18 mouse cellular contexts compared by ENCODE assay signal in genomic region chr8:125352276-125352675, GRCm38 (mm10).
A peak's percentile ranks its signal among the peaks of the same experiment; 100 is the strongest.
DNase-seq lines count a peak whose midpoint lies in the region; ATAC-seq and TF ChIP-seq lines count a peak whose summit lies in the region.
"Had no signal": no experiment of that assay in that cellular context is flagged by ENCODE, and none has a peak within 500 bp of the region (broad histone marks: within the 10 kb centered on the region; RNA-seq: fewer than 3 reads in every experiment).

No protein-coding gene starts in this region.

- peak overlapping the region; percentile 82 for H3K27ac ChIP-seq in heart, embryonic 10.5 days
- H3K27ac ChIP-seq in heart, embryonic 16.5 days (ENCODE audit: low read length), result peak overlapping the region; percentile 87
- no peak overlapping the region for H3K27ac ChIP-seq in CH12.LX (ENCODE audit: insufficient read depth, low read depth)
- H3K27ac ChIP-seq: left cerebral cortex, adult 2 months; limb, embryonic 15.5 days; liver, embryonic 14.5 days; midbrain, embryonic 13.5 days had no signal

- in situ Hi-C loops in CH12.LX (cut with MboI; ENCODE audit: low pct_ligation_motif_present, low pct_unique_long_range_greater_than_20kb, low sequenced_read_pairs), result no loop called here

- H3K79me2 ChIP-seq in CH12.LX (replicated peaks; ENCODE audit: control insufficient read depth, extremely low read depth, insufficient read depth, poor library complexity, severe bottlenecking), result no peaks in the 10 kb centered on the region

- peaks cover 98% of the 10 kb centered on the region for H3K4me1 ChIP-seq in heart, embryonic 10.5 days
- peaks cover 47% of the 10 kb centered on the region for H3K4me1 ChIP-seq in heart, embryonic 16.5 days (ENCODE audit: control insufficient read depth, insufficient read depth, low read length)
- peaks cover 23 to 62% of the 10 kb centered on the region in 2 experiments for H3K4me1 ChIP-seq in CH12.LX (ENCODE audit: control insufficient read depth in 1 of 2, insufficient read depth in 2 of 2)

- TF ChIP-seq CTCF in CH12.LX (conservative IDR thresholded peaks at IDR 0.05 in 1 of 2, IDR thresholded peaks at IDR 0.05 in 1 of 2; ENCODE audit: low read depth in 2 of 2, low read length in 2 of 2), result no peak

- H3K36me3 ChIP-seq in heart, embryonic 10.5 days, result no peaks in the 10 kb centered on the region
- H3K36me3 ChIP-seq in heart, embryonic 16.5 days (ENCODE audit: control insufficient read depth, insufficient read depth), result no peaks in the 10 kb centered on the region
- H3K36me3 ChIP-seq in CH12.LX (replicated peaks in 1 of 2; ENCODE audit: control insufficient read depth in 1 of 2, insufficient read depth in 1 of 2, low read length in 1 of 2), result no peaks in the 10 kb centered on the region
- H3K36me3 ChIP-seq: limb, embryonic 15.5 days; midbrain, embryonic 13.5 days had no signal

- DNase-seq in heart, embryonic 10.5 days (ENCODE audit: low spot score), result no peak
- no peak for DNase-seq in heart, postnatal 10 days
- DNase-seq in heart, adult 18-20 months, result no peak
- peak; percentile 34 to 70 for DNase-seq in kidney, postnatal 25 days
- DNase-seq in kidney, adult 18-20 months, result no peak
- peak; percentile 52 for DNase-seq in CH12.LX (ENCODE audit: extremely low read depth)
- no peak for DNase-seq in cerebellum, postnatal 10 days
- DNase-seq: adrenal gland, postnatal 36 days; cerebellum, adult 9-11 months; gastrocnemius, postnatal 25 days had no signal

- 46% methylated on average over 3 of the region's 3 CpGs for WGBS in heart, embryonic 10.5 days
- 57% methylated on average over 3 of the region's 3 CpGs for WGBS in heart, embryonic 16.5 days

- H3K9ac ChIP-seq in heart, embryonic 16.5 days (ENCODE audit: low read length), result peak overlapping the region; percentile 23
- H3K9ac ChIP-seq in CH12.LX (ENCODE audit: insufficient read depth, low read depth), result no peak overlapping the region
- H3K9ac ChIP-seq: limb, embryonic 15.5 days; liver, embryonic 14.5 days; lung, embryonic 14.5 days; midbrain, embryonic 13.5 days had no signal

- no peaks in the 10 kb centered on the region for H3K27me3 ChIP-seq in heart, embryonic 10.5 days (ENCODE audit: insufficient read depth, poor library complexity, severe bottlenecking)
- no peaks in the 10 kb centered on the region for H3K27me3 ChIP-seq in heart, embryonic 16.5 days (ENCODE audit: control insufficient read depth, insufficient read depth, low read length)
- H3K27me3 ChIP-seq in CH12.LX (replicated peaks), result no peaks in the 10 kb centered on the region

- no peak overlapping the region for H3K4me2 ChIP-seq in heart, embryonic 16.5 days (ENCODE audit: low read depth, low read length)
- no peak overlapping the region for H3K4me2 ChIP-seq in CH12.LX (ENCODE audit: insufficient read depth, low read depth, poor library complexity, severe bottlenecking)
- H3K4me2 ChIP-seq: limb, embryonic 15.5 days; lung, embryonic 14.5 days; midbrain, embryonic 13.5 days had no signal

- intact Hi-C loops in heart, postnatal 10 days (cut with DNase I), result loop anchor here (5.0 kb wide), 1 partner anchor 35 kb away; no protein-coding TSS in a partner anchor

- TF ChIP-seq POLR2A in CH12.LX (IDR thresholded peaks at IDR 0.05; ENCODE audit: low read depth, low read length), result no peak

- ATAC-seq in heart, embryonic 16.5 days (replicated peaks; ENCODE audit: extremely low read depth, insufficient read depth, low FRiP score), result no peak
- ATAC-seq: CD4-positive, CD25-positive, alpha-beta regulatory T cell, adult 4 months; intestine, postnatal 0 days; midbrain, embryonic 13.5 days had no signal

- TF ChIP-seq EP300 in CH12.LX (IDR thresholded peaks at IDR 0.05; ENCODE audit: low read length), result no peak

- dilution Hi-C loops in CH12.LX (cut with MboI; ENCODE audit: extremely low pct_ligation_motif_present, extremely low pct_unique_long_range_greater_than_20kb, low sequenced_read_pairs), result no loop called here

- no peaks in the 10 kb centered on the region for H3K9me3 ChIP-seq in heart, embryonic 10.5 days
- no peaks in the 10 kb centered on the region for H3K9me3 ChIP-seq in heart, embryonic 16.5 days (replicated peaks; ENCODE audit: control insufficient read depth, low read length)
- H3K9me3 ChIP-seq in CH12.LX (replicated peaks; ENCODE audit: low read length), result no peaks in the 10 kb centered on the region
- H3K9me3 ChIP-seq: limb, embryonic 15.5 days; midbrain, embryonic 13.5 days had no signal

- no peak for TF ChIP-seq RAD21 in CH12.LX (IDR thresholded peaks at IDR 0.05; ENCODE audit: low read depth, low read length)

- H3K4me3 ChIP-seq in heart, embryonic 10.5 days, result no peak overlapping the region
- no peak overlapping the region for H3K4me3 ChIP-seq in heart, embryonic 16.5 days (ENCODE audit: low read length)
- no peak overlapping the region for H3K4me3 ChIP-seq in CH12.LX (replicated peaks in 1 of 3; ENCODE audit: low read depth in 2 of 3, low read length in 2 of 3, poor library complexity in 1 of 3)
- H3K4me3 ChIP-seq: left cerebral cortex, adult 2 months; limb, embryonic 15.5 days; midbrain, embryonic 13.5 days had no signal

TF ChIP-seq in CH12.LX, 34 proteins besides CTCF, POLR2A, EP300 and RAD21:
- 0 out of 2 replicates have a peak, but pooled peaks have one; percentile 9 for TF ChIP-seq MYC (IDR thresholded peaks at IDR 0.05; ENCODE audit: low read depth, low read length)
- TF ChIP-seq BHLHE40 (IDR thresholded peaks at IDR 0.05; ENCODE audit: low read depth, low read length), result peak; percentile 65
- no peak for TF ChIP-seq NRF1 (IDR thresholded peaks at IDR 0.05; ENCODE audit: low read depth, low read length)
- no peak for TF ChIP-seq CHD1 (IDR thresholded peaks at IDR 0.05; ENCODE audit: low read depth, low read length)
- no peak for TF ChIP-seq SIN3A (IDR thresholded peaks at IDR 0.05; ENCODE audit: low read length)
- no peak for TF ChIP-seq NELFE (IDR thresholded peaks at IDR 0.05; ENCODE audit: low read depth, low read length)

Comparison
In these comparisons a context has a peak if more than half of its experiments do, and no peak if none do; other contexts are left out.
1. DNase-seq: peak in kidney, postnatal 25 days (2 of 2) and CH12.LX (single experiment); none in heart, embryonic 10.5 days (single experiment), heart, postnatal 10 days (0 of 2), heart, adult 18-20 months (0 of 2), kidney, adult 18-20 months (single experiment) and cerebellum, postnatal 10 days (0 of 2).